Mouse (Mus musculus) T-cell, adult 2 months (primary cell): Measurements from ENCODE around the gene Nme7.

Experiments
- DNase-seq: peaks from one replicate; pipeline ENCODE4 v3.0.0; 2022; ENCODE audit warnings: low spot score

Gene Nme7

GRCm38 (mm10) chr1:164303821-164304220 lies at the start of gene Nme7:
Gene Nme7 (plus strand): TSS chr1:164304121.
- no peak for DNase-seq

DNA sequence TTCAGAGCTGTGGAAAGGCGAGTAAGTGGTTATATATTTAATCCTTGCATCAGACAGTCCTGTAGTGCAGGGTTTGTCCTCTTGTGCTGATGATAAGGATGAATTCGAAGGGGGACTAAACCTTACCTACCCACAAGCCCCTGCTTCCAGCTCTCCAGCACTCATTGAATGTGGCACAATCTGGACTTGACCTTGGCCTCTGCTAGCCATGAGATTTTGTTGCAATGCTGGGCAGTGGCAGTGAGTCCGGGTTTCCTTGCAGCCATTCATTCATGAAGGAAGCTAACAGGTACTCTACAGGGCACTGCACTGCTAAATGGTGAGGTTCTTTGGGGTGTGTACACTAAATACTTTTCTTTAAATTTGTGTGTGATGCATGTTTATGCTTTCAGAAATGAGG lies 49.1 kb upstream of the Nme7 start:
- DNase-seq: no peak

DNA sequence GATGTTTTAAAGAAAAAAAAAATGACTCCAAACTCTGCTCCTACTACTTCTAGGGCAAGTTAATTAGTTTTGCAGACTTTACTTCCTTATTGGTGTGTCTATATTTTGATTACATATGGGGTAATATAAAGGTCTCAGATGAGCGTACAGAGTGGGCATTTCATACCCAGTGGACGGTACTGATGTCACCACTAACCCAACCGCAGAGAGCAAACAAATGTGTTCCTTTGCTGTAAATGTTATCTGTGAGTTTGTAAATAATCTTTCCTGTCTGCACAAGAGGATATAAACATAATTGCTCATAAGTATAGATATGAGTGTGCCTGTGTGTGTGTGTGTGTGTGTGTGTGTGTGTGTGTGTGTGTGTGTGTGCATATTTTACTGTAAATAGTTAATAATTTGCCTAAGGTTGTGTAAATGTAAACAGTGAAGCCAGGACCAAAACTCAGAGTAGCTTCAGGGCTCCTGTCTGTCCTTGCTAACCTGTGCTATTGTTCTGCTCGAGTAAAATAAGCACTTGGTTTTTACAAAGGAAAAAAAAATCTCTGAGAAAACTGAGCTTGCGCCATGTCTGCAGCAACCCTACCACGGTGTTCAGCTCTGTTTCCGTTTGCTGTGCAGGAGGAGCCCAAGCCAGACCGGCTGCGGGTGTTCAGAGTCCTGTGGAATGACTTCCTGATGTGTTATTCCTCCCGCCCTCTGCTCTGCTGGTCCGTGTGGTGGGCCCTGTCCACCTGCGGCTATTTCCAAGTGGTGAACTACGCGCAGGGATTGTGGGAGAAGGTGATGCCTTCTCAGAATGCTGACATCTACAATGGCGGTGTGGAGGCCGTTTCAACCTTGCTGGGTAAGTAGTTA lies 43.5 kb upstream of the Nme7 start:
- no peak for DNase-seq

GRCm38 (mm10) chr1:164261553-164261952 lies 42.4 kb upstream of the Nme7 start:
- no peak for DNase-seq

DNA sequence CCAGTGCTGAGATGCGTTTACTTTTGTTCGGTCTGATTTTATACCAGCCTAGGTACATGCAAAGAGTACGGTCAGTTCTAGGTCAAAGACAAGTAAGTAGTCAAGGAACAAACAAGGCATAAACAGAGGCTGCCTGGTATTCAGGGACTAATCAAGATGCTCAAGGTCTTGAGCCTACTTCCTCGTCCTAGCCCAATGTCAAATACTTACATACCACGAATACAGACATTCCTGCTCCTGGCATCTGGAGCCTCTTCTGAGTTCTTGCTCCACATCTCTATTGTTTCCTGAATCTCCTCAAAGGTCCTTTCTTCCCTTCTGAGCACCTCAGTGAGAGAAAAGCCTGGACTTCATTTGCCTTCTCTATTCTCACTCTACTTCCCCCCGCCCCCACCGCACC lies 33.0 kb upstream of the Nme7 start:
- no peak for DNase-seq

DNA sequence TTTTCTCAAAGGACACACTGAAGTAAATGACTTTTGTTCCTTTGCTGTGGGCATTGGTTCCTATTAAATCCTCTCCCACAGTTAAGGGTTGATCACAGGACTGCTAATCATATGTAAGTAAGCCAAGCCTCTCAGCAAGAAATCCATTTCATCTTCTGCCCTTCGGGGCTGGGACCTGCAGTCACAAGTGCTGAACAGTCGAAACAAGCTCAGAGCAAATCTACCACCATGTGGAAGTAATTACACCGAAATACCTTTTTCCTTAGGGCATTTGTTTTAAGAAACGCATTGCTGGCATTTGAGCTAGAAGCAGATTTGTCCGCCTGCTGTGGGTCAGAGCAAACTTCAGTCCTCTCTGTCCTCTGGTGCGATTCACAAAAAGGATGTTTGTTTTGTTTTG lies 30.3 kb upstream of the Nme7 start:
- no peak for DNase-seq

DNA sequence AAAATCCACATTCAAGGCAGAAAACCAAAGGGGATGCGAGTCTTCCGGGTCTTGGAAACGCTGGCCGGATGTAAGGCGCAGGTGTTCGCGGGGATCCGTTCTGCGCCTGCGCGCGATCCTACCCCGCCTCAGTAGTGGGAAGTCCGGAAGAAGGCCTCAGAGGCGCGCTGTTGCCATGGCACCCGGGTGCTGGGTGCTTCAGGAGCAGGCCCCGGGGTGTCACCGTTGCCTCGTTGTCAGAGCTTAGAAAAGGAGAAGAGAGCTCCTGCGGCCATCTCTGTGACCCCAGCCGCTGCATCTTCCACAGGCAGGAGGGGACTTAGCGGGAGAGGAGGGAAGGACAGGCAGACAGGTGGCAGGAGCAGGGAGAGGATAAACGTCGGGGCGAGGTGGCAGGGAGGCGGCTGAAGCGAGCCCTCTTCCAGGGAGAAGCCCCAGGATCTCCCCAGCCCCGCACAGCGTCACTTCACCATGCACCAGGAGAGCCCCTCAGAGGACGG lies 28.4 kb upstream of the Nme7 start, which contains the start of gene Ccdc181:
Gene Ccdc181 (plus strand): TSS at position 131 of the 500 bp plus-strand sequence.
- DNase-seq: peak; percentile 97

DNA sequence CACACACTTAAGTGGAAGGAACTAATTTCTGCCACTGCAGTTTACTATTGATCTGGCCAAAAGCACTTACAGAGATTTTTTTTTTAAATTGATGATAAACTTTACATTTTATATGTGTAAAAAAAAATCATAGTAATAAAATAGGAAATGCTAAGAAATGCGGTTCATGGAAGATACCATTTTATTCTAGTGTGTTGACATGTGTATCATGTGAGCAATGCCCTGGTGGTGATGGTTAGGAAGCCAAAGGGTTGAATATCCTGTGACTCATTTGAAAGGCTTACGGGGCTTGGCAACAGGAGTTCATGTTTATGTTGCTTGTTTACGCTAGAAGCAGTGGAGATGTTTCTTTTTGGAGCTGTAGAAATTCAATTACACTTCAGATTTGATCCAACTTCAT lies 27.4 kb upstream of the Nme7 start:
- no peak for DNase-seq

DNA sequence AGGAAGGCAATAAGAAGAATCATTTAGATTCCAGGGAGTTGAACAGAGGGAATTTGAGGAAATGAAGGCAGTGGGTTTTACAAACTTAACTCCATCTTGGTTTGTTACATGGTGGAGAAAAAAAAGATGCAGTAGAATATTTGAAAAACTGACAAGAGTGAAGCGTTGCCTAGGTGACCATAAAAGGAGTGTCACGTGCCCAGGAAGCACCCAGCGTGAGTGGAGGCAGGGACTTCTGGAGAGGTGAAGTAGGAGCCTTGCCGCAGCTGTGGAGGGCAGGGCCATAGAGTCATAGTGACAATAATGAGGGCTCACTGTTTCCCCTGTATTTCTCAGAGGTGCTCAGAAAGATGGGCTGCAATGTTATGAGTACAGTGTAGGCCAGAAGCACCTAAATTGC lies 24.6 kb upstream of the Nme7 start:
- no peak for DNase-seq

DNA sequence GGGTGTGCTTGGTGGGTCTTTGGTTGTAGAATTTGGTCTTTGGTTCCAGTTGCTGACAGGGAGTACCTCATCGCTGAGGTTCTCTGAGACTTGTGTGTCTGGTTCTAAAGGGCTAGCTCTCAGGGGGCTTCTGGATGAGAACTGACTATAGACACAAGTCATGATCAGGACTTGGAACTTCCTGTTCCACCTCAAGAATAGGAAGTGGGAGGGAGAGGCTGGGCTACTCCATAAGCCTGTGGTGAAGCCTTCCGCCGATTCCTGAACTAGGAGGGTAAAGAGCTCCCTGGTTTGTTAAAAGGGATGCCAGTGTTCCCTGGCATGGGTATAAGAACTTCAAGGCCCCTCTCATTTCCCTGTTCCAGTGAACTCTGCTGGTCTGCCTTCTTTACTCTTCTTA lies 19.9 kb upstream of the Nme7 start:
- DNase-seq: no peak

GRCm38 (mm10) chr1:164287406-164287805 lies 16.5 kb upstream of the Nme7 start:
- DNase-seq: no peak

DNA sequence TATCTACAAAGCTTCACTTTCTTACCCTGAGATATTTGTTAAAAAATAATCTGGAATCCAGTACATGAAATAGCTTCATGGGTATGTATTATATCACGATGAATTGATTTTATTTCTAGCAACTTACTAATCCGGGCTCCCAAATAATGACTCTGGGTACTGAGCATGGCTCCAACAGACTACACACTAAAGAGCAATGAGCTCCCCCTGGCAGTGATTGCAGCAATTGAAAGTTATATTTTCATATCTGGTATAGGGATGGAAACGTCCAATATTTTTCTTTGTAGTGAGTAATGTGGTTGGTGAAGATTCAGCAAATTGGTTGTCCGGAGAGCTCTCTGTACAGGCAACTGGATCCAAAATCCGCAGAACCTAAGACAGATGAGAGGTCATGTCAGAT lies 11.9 kb upstream of the Nme7 start:
- no peak for DNase-seq

DNA sequence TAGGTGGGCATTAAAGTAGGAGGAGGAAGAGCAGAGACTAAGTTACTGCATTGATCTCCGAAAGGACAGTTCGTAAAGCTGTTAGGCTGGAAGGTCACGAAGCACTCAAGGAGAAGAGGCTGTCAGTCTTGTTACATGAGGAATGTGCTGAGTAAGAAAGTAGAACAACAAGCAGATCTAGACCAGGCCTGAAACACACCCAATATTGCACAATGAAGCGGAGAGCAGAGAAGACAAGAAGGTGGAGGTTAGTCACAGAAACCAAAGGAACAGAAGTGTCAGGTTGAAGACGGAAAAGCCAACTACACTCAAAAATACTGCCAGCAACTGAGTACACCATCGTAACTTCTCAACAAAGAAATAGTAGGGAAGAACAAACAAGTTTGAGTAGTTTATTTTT lies 9.8 kb upstream of the Nme7 start:
- DNase-seq: no peak

GRCm38 (mm10) chr1:164296473-164296872 lies 7.4 kb upstream of the Nme7 start:
- no peak for DNase-seq

GRCm38 (mm10) chr1:164301949-164302348 lies 2.0 kb upstream of the Nme7 start:
- no peak for DNase-seq

GRCm38 (mm10) chr1:164307124-164307751 lies 3.3 kb downstream of the Nme7 start, which contains the start of gene Blzf1:
Gene Blzf1 (minus strand): TSS chr1:164307489.
- peak; percentile 98 for DNase-seq

GRCm38 (mm10) chr1:164307922-164308321 lies 4.0 kb downstream of the Nme7 start:
- no peak for DNase-seq

GRCm38 (mm10) chr1:164314085-164314484 lies 10.2 kb downstream of the Nme7 start:
- no peak for DNase-seq

DNA sequence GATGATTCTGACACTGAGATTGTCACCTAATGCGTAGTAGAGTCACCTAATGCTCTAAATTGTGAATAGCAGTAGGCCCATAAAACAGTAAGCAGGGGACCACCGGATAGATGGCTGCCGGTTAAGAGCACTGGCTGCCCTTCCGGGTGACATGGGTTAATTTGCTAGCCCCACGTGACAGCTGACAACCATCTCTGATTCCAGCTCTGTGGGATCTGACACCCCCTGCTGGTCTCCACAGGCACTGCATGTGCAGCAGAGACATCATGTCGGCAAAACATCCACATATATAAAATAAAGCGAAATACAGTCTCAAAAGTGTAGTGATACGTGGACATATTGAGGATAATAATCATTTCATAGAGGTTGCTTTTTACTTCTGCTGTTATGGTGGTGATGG lies 11.3 kb downstream of the Nme7 start:
- DNase-seq: peak; percentile 49

DNA sequence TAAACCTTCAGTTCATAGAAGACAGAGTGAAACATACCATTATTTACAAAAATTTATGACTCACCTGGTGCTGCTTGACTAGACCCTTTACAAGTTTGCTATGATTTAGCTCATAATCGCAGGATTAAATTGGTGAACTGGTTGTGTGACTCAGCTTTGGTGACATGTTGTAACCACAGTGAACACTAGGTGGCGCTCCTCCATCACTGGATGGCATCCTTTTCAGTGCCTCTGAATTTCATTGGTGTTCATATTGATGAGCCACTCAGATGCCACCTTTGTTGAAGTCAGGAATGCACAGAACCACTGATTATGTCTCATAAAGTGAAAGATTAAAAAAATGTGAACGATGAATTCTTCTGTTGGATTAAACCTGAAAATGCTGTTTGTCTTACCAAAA lies 12.8 kb downstream of the Nme7 start:
- peak; percentile 60 for DNase-seq

DNA sequence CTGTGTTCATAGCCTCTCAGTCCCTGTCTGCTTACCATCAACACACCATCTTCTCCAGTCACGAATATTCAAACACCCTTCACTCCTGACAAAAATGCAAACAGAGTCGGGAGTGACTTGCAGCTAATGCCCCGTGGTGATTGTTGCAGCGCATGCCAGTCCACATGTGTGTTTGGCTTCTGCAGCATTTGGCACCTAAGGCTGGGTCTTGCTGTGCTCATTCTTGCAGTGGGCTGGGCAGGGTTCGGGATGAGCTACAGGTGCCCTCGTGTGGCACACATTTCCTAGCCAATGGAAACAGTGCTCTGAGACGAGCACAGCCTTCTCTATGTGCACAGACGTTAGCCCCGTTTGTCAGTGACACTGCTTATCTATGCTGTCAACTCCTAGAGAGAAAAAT lies 13.3 kb downstream of the Nme7 start:
- DNase-seq: no peak

GRCm38 (mm10) chr1:164318474-164318873 lies 14.6 kb downstream of the Nme7 start:
- DNase-seq: no peak

- DNase-seq: no peak
Measured at GRCm38 (mm10) chr1:164319542-164320140, 15.7 kb downstream of the Nme7 start.
